Mouse (Mus musculus) right cerebral cortex, adult 2 months (tissue): ENCODE measurements around the gene Ppp1r35.

Source experiments
- DNase-seq, 2 experiments: peaks; one replicate each; pipeline ENCODE4 v3.0.0; 2021 to 2022; ENCODE audit warnings: low spot score in 2 of 2

Ppp1r35 gene

GRCm38 (mm10) chr5:137826421-137826820 lies 47.8 kb downstream of the Ppp1r35 start:
- DNase-seq, result no peak

- DNase-seq, result no peak
Observed at GRCm38 (mm10) chr5:137828694-137829093, 50.0 kb downstream of the Ppp1r35 start.
